Mouse (Mus musculus) kidney, postnatal 4 days (tissue): ENCODE results near the gene Zfp12.
"Not testable (repeated sequence)": the region's sequence is repeated elsewhere in the genome, so short reads cannot be mapped to it uniquely, and the experiment has no call there.

Experiments
- DNase-seq, 2 experiments: peaks; one replicate each; pipeline ENCODE4 v3.0.0; 2021; ENCODE audit warnings: mixed read lengths in 2 of 2

The Zfp12 gene

GRCm38 (mm10) chr5:143235028-143235693 lies at the start of gene Zfp12:
Gene Zfp12 (plus strand): TSS chr5:143235163.
- DNase-seq, result peak; percentile 94 to 97

- not testable (repeated sequence) for DNase-seq
These were observed 46.9 kb upstream of the Zfp12 start for GRCm38 (mm10) chr5:143188014-143188413.

- no peak for DNase-seq
These were observed 42.2 kb upstream of the Zfp12 start for GRCm38 (mm10) chr5:143192806-143193205.

GRCm38 (mm10) chr5:143194747-143195146 lies 40.2 kb upstream of the Zfp12 start:
- not testable (repeated sequence) for DNase-seq

- no peak for DNase-seq
These were observed 39.8 kb upstream of the Zfp12 start for GRCm38 (mm10) chr5:143195166-143195565.

- DNase-seq, result no peak
These were observed 38.5 kb upstream of the Zfp12 start for GRCm38 (mm10) chr5:143196506-143196905.

- peak; percentile 15 to 16 for DNase-seq
These were observed 29.9 kb upstream of the Zfp12 start for GRCm38 (mm10) chr5:143205015-143205414.

GRCm38 (mm10) chr5:143213832-143214231 lies 21.1 kb upstream of the Zfp12 start:
- DNase-seq, result no peak

- no peak for DNase-seq
These were observed 14.0 kb upstream of the Zfp12 start for GRCm38 (mm10) chr5:143220996-143221395.

- DNase-seq, result no peak
These were observed 12.7 kb upstream of the Zfp12 start for GRCm38 (mm10) chr5:143222287-143222686.

- DNase-seq, result no peak
These were observed 8.2 kb upstream of the Zfp12 start, which contains the start of gene Spdye4a for GRCm38 (mm10) chr5:143226790-143227189. Gene Spdye4a (minus strand): TSS chr5:143226890.

GRCm38 (mm10) chr5:143236036-143236435 lies 1.1 kb downstream of the Zfp12 start:
- DNase-seq, result no peak

GRCm38 (mm10) chr5:143244926-143245325 lies 10.0 kb downstream of the Zfp12 start:
- no peak for DNase-seq

GRCm38 (mm10) chr5:143252039-143252438 lies 17.1 kb downstream of the Zfp12 start:
- no peak for DNase-seq

- DNase-seq, result no peak
These were observed 17.8 kb downstream of the Zfp12 start for GRCm38 (mm10) chr5:143252791-143253185.

GRCm38 (mm10) chr5:143253186-143253880 lies 18.4 kb downstream of the Zfp12 start:
- DNase-seq, result peak; percentile 43 to 59

GRCm38 (mm10) chr5:143253881-143254486 lies 19.0 kb downstream of the Zfp12 start:
- peak in 1 of 2 experiments; percentile 58 for DNase-seq

GRCm38 (mm10) chr5:143254487-143255130 lies 19.6 kb downstream of the Zfp12 start:
- DNase-seq, result peak; percentile 35 to 56

GRCm38 (mm10) chr5:143255131-143255519 lies 20.2 kb downstream of the Zfp12 start:
- peak in 1 of 2 experiments; percentile 31 for DNase-seq

GRCm38 (mm10) chr5:143255802-143256201 lies 20.8 kb downstream of the Zfp12 start:
- DNase-seq, result no peak

GRCm38 (mm10) chr5:143261636-143262035 lies 26.7 kb downstream of the Zfp12 start:
- DNase-seq, result no peak

- DNase-seq, result peak in 1 of 2 experiments; percentile 13
These were observed 29.7 kb downstream of the Zfp12 start for GRCm38 (mm10) chr5:143264689-143265088.

- DNase-seq, result no peak
These were observed 30.4 kb downstream of the Zfp12 start for GRCm38 (mm10) chr5:143265409-143265808.
